Mouse (Mus musculus): ENCODE data around the gene Psg18.
"Not testable (repeated sequence)": the region's sequence is repeated elsewhere in the genome, so short reads cannot be mapped to it uniquely, and the experiment has no call there.

Psg18 gene

DNA sequence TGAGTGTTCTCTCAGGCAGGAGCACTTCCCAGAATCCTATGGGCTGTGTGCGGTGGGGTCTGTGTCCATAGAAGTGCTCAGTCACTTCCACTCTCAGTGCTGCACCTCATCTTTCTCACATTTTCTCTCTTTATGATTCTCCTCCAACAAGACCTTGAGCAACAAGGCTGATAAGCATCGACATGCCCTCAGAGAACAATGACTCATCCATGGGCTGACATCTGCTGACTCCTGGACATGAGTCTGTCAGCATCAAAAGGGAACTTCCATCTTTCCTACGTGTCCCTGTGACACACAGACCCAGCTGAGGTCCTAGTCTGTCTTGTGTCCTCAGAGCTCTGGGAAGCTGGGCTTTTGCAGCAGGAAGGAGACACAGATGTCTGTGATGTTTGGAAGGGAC lies at the start of gene Psg18:
TSS of gene Psg18 (minus strand) at position 101 of the 400 bp plus-strand sequence.
- not testable (repeated sequence) for DNase-seq (ENCODE audit: low spot score)

DNA sequence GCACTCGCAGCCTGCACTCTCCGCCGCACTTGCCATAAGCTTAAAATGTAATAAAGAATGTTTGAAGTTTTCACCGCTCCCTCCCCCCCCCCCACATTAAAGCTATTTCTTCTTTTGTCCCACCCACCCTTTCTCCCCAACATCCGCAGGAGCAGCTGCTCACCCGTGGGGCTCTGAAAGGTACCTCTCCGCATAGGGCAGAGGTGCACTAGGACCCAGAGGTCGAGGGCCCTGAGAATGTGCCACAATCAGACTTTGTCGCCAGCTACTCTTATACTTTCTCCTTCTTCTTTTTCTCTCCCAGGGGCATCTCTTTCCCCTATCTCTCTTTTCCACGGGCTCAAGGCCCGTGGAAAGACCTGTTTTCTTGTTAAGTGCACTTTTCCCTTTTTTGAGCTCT lies 48.6 kb upstream of the Psg18 start:
- no peak for DNase-seq (ENCODE audit: low spot score)

DNA sequence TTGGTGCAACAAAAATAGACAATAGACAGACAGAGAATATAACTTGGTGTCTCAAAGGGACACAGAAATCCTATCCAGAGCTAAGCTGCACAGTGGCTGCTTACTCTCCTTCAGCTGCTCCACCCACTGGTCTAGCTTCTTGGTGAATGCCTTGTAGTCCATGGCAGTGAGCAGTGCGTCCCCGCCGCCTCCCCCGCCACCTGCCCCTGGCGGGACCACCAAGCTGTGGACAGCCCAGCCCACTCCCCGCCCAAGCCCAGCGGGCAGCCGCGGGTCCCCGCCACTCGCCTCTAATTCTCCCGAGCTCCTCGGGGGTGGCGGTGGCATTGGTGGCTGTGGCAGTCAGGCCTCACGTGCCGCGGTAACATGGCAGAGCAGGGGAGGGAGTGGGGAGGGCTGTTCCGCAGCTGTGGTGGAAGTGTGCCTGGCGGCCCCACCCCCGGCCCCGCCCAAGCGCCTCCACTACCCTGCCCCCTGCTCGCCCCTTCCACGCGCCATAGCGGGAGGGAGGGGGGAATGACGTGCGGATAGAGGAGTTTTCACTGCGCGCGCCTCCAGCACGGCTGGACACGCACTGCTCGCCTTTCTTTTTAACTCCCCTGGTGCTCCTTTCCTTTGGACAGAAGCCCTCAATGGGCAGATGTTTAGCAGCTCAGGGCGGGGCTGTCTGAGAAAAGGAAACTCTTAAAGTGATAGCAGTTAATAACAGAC lies 47.9 kb upstream of the Psg18 start:
- DNase-seq (ENCODE audit: low spot score) = peak; percentile 5

DNA sequence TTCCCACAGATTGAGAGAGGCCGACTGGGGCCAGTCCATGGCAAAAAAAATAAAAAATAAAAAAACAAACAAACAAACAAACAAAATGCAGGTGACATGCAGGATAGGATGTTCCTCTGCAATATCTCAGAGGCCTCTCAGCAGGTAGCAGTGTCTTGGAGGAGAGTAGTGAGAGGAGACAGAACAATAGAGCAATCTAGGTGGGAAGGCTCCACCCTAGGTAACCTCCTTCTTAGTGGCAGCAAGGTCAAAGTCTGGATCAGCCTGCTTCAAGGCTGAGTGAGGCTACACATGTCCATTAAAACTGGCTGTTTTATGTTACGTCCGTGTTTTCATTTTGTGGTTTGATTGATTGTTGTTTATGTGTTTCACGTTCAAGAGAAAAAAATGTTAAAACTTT lies 36.7 kb upstream of the Psg18 start:
- DNase-seq (ENCODE audit: low spot score) = not testable (repeated sequence)

DNA sequence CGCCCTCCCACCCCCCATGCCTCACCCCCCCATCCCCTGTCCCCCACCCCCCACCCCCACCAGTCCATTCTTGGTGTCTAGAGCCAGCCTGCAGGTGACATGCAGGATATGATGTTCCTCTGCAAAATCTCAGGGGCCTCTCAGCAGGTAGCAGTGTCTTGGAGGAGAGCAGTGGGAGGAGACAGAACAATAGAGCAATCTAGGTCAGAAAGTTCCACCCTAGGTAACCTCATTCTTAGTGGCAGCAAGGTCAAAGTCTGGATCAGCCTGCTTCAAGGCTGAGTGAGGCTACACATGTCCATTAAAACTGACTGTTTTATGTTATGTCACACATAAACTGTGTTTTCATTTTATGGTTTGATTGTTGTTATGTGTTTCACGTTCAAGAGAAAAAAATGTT lies 23.5 kb upstream of the Psg18 start:
- no peak for DNase-seq (ENCODE audit: low spot score)

DNA sequence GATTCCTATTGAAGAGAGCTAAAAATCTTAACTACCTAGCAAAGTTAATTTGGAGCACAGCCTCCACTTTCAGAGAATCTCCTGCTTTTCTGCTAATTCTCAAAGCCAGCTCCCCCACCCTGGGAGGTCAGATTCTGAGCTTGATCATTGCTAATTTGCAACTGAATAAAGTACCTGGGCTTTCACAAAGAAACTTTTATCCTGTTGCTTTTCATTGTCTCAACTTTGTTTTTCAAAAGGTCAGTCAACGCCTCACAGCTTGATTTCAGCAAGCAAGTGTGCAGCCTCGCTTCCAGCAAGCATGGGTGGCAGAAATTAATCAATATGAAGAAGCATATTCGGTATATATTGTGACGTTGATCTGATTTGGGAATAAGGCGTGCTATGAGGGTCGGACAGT lies 19.4 kb downstream of the Psg18 start:
- not testable (repeated sequence) for DNase-seq (ENCODE audit: low spot score)
